ENCODE assay signal across 15 mouse cellular contexts in genomic region chr14:100864164-100864563, GRCm38 (mm10).
"Had no signal": no experiment of that assay in that cellular context is flagged by ENCODE, and none has a peak within 500 bp of the region (broad histone marks: within the 10 kb centered on the region; RNA-seq: fewer than 3 reads in every experiment).

No protein-coding gene starts in this region.

- DNase-seq: kidney, adult 2 months; kidney, postnatal 14 days; lung, embryonic 14.5 days; lung, postnatal 10 days; lung, postnatal 4 days; midbrain, embryonic 14.5 days; right cerebral cortex, postnatal 14 days; thymus, adult 2 months; thymus, postnatal 25 days had no signal

- H3K9ac ChIP-seq: kidney, embryonic 15.5 days; limb, embryonic 15.5 days; liver, embryonic 12.5 days; lung, embryonic 14.5 days; neural tube, embryonic 15.5 days had no signal

- H3K4me3 ChIP-seq: kidney, embryonic 15.5 days; limb, embryonic 15.5 days; liver, embryonic 12.5 days; midbrain, embryonic 10.5 days; myocyte; neural tube, embryonic 15.5 days had no signal

- H3K27me3 ChIP-seq: kidney, embryonic 15.5 days; limb, embryonic 15.5 days; liver, embryonic 12.5 days; neural tube, embryonic 15.5 days had no signal

- H3K4me1 ChIP-seq: kidney, embryonic 15.5 days; liver, embryonic 12.5 days; midbrain, embryonic 10.5 days; neural tube, embryonic 15.5 days had no signal

- H3K27ac ChIP-seq: kidney, embryonic 15.5 days; limb, embryonic 15.5 days; liver, embryonic 12.5 days; midbrain, embryonic 10.5 days; neural tube, embryonic 15.5 days had no signal

- ATAC-seq: liver, embryonic 12.5 days had no signal

- H3K4me2 ChIP-seq: kidney, embryonic 15.5 days; limb, embryonic 15.5 days; liver, embryonic 12.5 days; lung, embryonic 14.5 days; neural tube, embryonic 15.5 days had no signal

- H3K9me3 ChIP-seq: kidney, embryonic 15.5 days; limb, embryonic 15.5 days; liver, embryonic 12.5 days; midbrain, embryonic 10.5 days; neural tube, embryonic 15.5 days had no signal

- H3K36me3 ChIP-seq: kidney, embryonic 15.5 days; limb, embryonic 15.5 days; liver, embryonic 12.5 days; midbrain, embryonic 10.5 days; neural tube, embryonic 15.5 days had no signal
